7 mouse cellular contexts compared by ENCODE assay signal in genomic region chr5:93093638-93094527, GRCm38 (mm10). TPM values are rescaled to one million over a fixed set of nuclear protein-coding genes. Genes with fewer than 3 reads are reported as not detected.
DNase-seq lines count a peak whose midpoint lies in the region; ATAC-seq and TF ChIP-seq lines count a peak whose summit lies in the region.

No protein-coding gene starts in this region.

- H3K4me1 ChIP-seq in G1E (ENCODE audit: insufficient read depth, low read depth, low read length) = peaks cover 38% of the 10 kb centered on the region
- peaks cover 59% of the 10 kb centered on the region for H3K4me1 ChIP-seq in forebrain, embryonic 12.5 days
- peaks cover 16% of the 10 kb centered on the region for H3K4me1 ChIP-seq in spleen, adult 2 months (ENCODE audit: control insufficient read depth, insufficient read depth, insufficient read length)

- under 1% methylated on average over 47 of the region's 50 CpGs for WGBS in forebrain, embryonic 12.5 days
- 2% methylated on average over 50 of the region's 50 CpGs for WGBS in spleen, adult 2 months

- H3K27me3 ChIP-seq in G1E (ENCODE audit: insufficient read depth, low read length) = no peaks in the 10 kb centered on the region
- H3K27me3 ChIP-seq in forebrain, embryonic 12.5 days = no peaks in the 10 kb centered on the region
- no peaks in the 10 kb centered on the region for H3K27me3 ChIP-seq in spleen, adult 2 months (ENCODE audit: control insufficient read depth, insufficient read depth, low read length)

- peak overlapping the region; percentile 94 for H3K4me2 ChIP-seq in forebrain, embryonic 12.5 days

- peak overlapping the region; percentile 96 for H3K4me3 ChIP-seq in G1E (ENCODE audit: low read depth, low read length)
- H3K4me3 ChIP-seq in forebrain, embryonic 12.5 days (replicated peaks) = peak overlapping the region; percentile 90
- H3K4me3 ChIP-seq in spleen, adult 2 months (ENCODE audit: extremely low read depth, insufficient read depth, insufficient read length) = peak overlapping the region; percentile 95

- TF ChIP-seq POLR2A in spleen, adult 2 months (IDR thresholded peaks at IDR 0.05; ENCODE audit: low read depth, low read length) = no peak

- H3K36me3 ChIP-seq in G1E (replicated peaks) = peaks cover 30% of the 10 kb centered on the region
- H3K36me3 ChIP-seq in forebrain, embryonic 12.5 days (replicated peaks) = no peaks in the 10 kb centered on the region
- no peaks in the 10 kb centered on the region for H3K36me3 ChIP-seq in spleen, adult 2 months (ENCODE audit: control insufficient read depth, insufficient read depth, low read length)

- H3K27ac ChIP-seq in forebrain, embryonic 12.5 days = peak overlapping the region; percentile 98
- H3K27ac ChIP-seq in spleen, adult 2 months (ENCODE audit: insufficient read depth, low read length) = peak overlapping the region; percentile 75

- intact Hi-C loops in left cerebral cortex, postnatal 36 days (cut with DNase I) = loop anchor here (2.0 to 5.0 kb wide), 4 partner anchors 33 to 173 kb away; partner anchors contain the start of gene Ccng2

- peak; percentile 5; the same call in 1 of the 2 replicates for ATAC-seq in G1E (ENCODE audit: extremely low read depth, insufficient number of reproducible peaks, low FRiP score, poor library complexity, severe bottlenecking)
- peak; percentile 40 for ATAC-seq in forebrain, embryonic 12.5 days (ENCODE audit: low FRiP score)
- peak; percentile 13 to 19; a peak in 2 of 4 replicates for ATAC-seq in hematopoietic stem cell, adult 5-6 weeks (replicated peaks in 1 of 2; ENCODE audit: insufficient read depth in 1 of 2, low FRiP score in 2 of 2, low TSS enrichment in 1 of 2, low read depth in 1 of 2, poor library complexity in 2 of 2, severe bottlenecking in 2 of 2)
- ATAC-seq in megakaryocyte progenitor cell, adult 5-6 weeks (replicated peaks; ENCODE audit: poor library complexity) = peak; percentile 33

- H3K9me3 ChIP-seq in G1E (replicated peaks) = no peaks in the 10 kb centered on the region
- no peaks in the 10 kb centered on the region for H3K9me3 ChIP-seq in forebrain, embryonic 12.5 days

- DNase-seq in G1E (ENCODE audit: low spot score) = peak; percentile 60
- DNase-seq in adrenal gland, postnatal 14 days = peak; percentile 58
- peak; percentile 54 to 64 for DNase-seq in left cerebral cortex, postnatal 36 days (ENCODE audit: low spot score in 2 of 2)
- DNase-seq in spleen, adult 2 months (ENCODE audit: low read depth in 1 of 2, low spot score in 2 of 2) = peak in 1 of 2 experiments; percentile 34

- no peak for TF ChIP-seq CTCF in G1E (IDR thresholded peaks at IDR 0.05; ENCODE audit: low read depth, low read length)
- no peak for TF ChIP-seq CTCF in spleen, adult 2 months (IDR thresholded peaks at IDR 0.05; ENCODE audit: extremely low read depth, insufficient read depth, insufficient read length, insufficient replicate concordance)

- peak overlapping the region; percentile 91 for H3K9ac ChIP-seq in forebrain, embryonic 12.5 days

RNA-seq across cellular contexts. Expression of gene Sept11, which starts 0.6 kb away (rescaled TPM):
- 96.1 and 104 TPM in 2 replicates for total RNA-seq in G1E (2014; fragmentation: Nextera tagmentation)
- total RNA-seq in G1E (2017) = 41.2 and 46.1 TPM in 2 replicates
- polyA plus RNA-seq in G1E (2012) = 20.4 and 25.4 TPM in 2 replicates
- total RNA-seq in adrenal gland, postnatal 14 days (2021) = 56.7 and 59.4 TPM in 2 replicates
- polyA plus RNA-seq in forebrain, embryonic 12.5 days (2016; fragmentation: Nextera tagmentation; extraction: Ambion mirVana) = 302 and 335 TPM in 2 replicates
- 40.8 and 59.0 TPM in 2 replicates for total RNA-seq in hematopoietic stem cell, adult 5-6 weeks (2017)
- total RNA-seq in left cerebral cortex, postnatal 36 days (2021) = 100 to 1,000 TPM; 185 to 201 TPM
- 63.7 and 70.3 TPM in 2 replicates for total RNA-seq in megakaryocyte progenitor cell, adult 5-6 weeks (2015)
- 63.4 and 69.0 TPM in 2 replicates for total RNA-seq in megakaryocyte progenitor cell, adult 5-6 weeks (2017)
- 21.2 and 26.0 TPM in 2 replicates for polyA plus RNA-seq in spleen, adult 2 months (2012; rRNA removed)

RNA-seq across cellular contexts. Expression of gene Sowahb, which starts 49.1 kb away (rescaled TPM):
- total RNA-seq in G1E (2014; fragmentation: Nextera tagmentation) = not detected in 2 replicates
- 0.11 TPM in 1 of 2 replicates, not detected in the other for total RNA-seq in G1E (2017)
- not detected in 2 replicates for polyA plus RNA-seq in G1E (2012)
- 0.78 TPM in 1 of 2 replicates, not detected in the other for total RNA-seq in adrenal gland, postnatal 14 days (2021)
- 0.18 and 0.29 TPM in 2 replicates for polyA plus RNA-seq in forebrain, embryonic 12.5 days (2016; fragmentation: Nextera tagmentation; extraction: Ambion mirVana)
- 0.19 TPM in 1 of 2 replicates, not detected in the other for total RNA-seq in hematopoietic stem cell, adult 5-6 weeks (2017)
- 10 to 100 TPM; 17.7 to 22.5 TPM for total RNA-seq in left cerebral cortex, postnatal 36 days (2021)
- total RNA-seq in megakaryocyte progenitor cell, adult 5-6 weeks (2015) = not detected in 2 replicates
- total RNA-seq in megakaryocyte progenitor cell, adult 5-6 weeks (2017) = not detected in 2 replicates
- polyA plus RNA-seq in spleen, adult 2 months (2012; rRNA removed) = not detected in 2 replicates

Comparison
In these comparisons a context has a peak if more than half of its experiments do, and no peak if none do; other contexts are left out.
1. RNA of gene Sowahb, which starts 49.1 kb away (total RNA-seq): 17.7 to 22.5 TPM in left cerebral cortex, postnatal 36 days; 0.78 TPM in adrenal gland, postnatal 14 days, 0.11 TPM in G1E, 0.19 TPM in hematopoietic stem cell, adult 5-6 weeks and not detected in megakaryocyte progenitor cell, adult 5-6 weeks; every median in the first group is over 10 times any median in the second.
2. Peak in every context shown above with its lines, with median percentiles within 50 percentile points of each other: ATAC-seq and H3K4me3 ChIP-seq.